Mouse (Mus musculus): ENCODE measurements at regions not wholly inside any gene's neighbourhood (a gene's known extent, or its start where the extent isn't known, plus 50 kb on each side); places are given as distances from the start of the nearest gene placed in this dataset.
A peak's percentile ranks its signal among the peaks of the same experiment; 100 is the strongest.

- no peaks in the 10 kb centered on the region for H3K36me3 ChIP-seq (ENCODE audit: control insufficient read depth, insufficient read depth, low read length)
- H3K4me3 ChIP-seq (ENCODE audit: low read depth, low read length), result no peak overlapping the region
- no peaks in the 10 kb centered on the region for H3K4me1 ChIP-seq (ENCODE audit: control insufficient read depth, insufficient read depth, low read length)
- ATAC-seq (ENCODE audit: low read depth), result peak; percentile 35; the same call in 1 of the 2 replicates
- no peak overlapping the region for H3K4me2 ChIP-seq (ENCODE audit: low read depth, low read length)
- 91% methylated on average over 5 of the region's 5 CpGs for WGBS
- H3K27ac ChIP-seq (ENCODE audit: low read depth, low read length), result no peak overlapping the region
- no peaks in the 10 kb centered on the region for H3K27me3 ChIP-seq (ENCODE audit: control insufficient read depth, insufficient read depth, low read length)
- H3K9me3 ChIP-seq (ENCODE audit: control insufficient read depth, low read length), result no peaks in the 10 kb centered on the region
- H3K9ac ChIP-seq (replicated peaks; ENCODE audit: low read depth, low read length), result no peak overlapping the region
These were observed 69.1 kb upstream of the Fhl2 start for GRCm38 (mm10) chr1:43265699-43266455.

GRCm38 (mm10) chr1:43269685-43270084 is 72.9 kb upstream of the Fhl2 start:
- H3K9ac ChIP-seq (replicated peaks; ENCODE audit: low read depth, low read length), result no peak overlapping the region
- no peaks in the 10 kb centered on the region for H3K36me3 ChIP-seq (ENCODE audit: control insufficient read depth, insufficient read depth, low read length)
- WGBS, result 47% methylated on average over 7 of the region's 7 CpGs
- H3K4me2 ChIP-seq (ENCODE audit: low read depth, low read length), result no peak overlapping the region
- no peak overlapping the region for H3K4me3 ChIP-seq (ENCODE audit: low read depth, low read length)
- H3K27ac ChIP-seq (ENCODE audit: low read depth, low read length), result no peak overlapping the region
- H3K9me3 ChIP-seq (ENCODE audit: control insufficient read depth, low read length), result no peaks in the 10 kb centered on the region
- no peaks in the 10 kb centered on the region for H3K4me1 ChIP-seq (ENCODE audit: control insufficient read depth, insufficient read depth, low read length)
- no peak for ATAC-seq (ENCODE audit: low read depth)
- H3K27me3 ChIP-seq (ENCODE audit: control insufficient read depth, insufficient read depth, low read length), result no peaks in the 10 kb centered on the region

- no peak overlapping the region for H3K4me3 ChIP-seq (ENCODE audit: low read depth, low read length)
- no peak overlapping the region for H3K9ac ChIP-seq (replicated peaks; ENCODE audit: low read depth, low read length)
- WGBS, result 80% methylated on average over 2 of the region's 2 CpGs
- no peaks in the 10 kb centered on the region for H3K27me3 ChIP-seq (ENCODE audit: control insufficient read depth, insufficient read depth, low read length)
- no peak overlapping the region for H3K27ac ChIP-seq (ENCODE audit: low read depth, low read length)
- no peaks in the 10 kb centered on the region for H3K9me3 ChIP-seq (ENCODE audit: control insufficient read depth, low read length)
- H3K4me1 ChIP-seq (ENCODE audit: control insufficient read depth, insufficient read depth, low read length), result no peaks in the 10 kb centered on the region
- H3K36me3 ChIP-seq (ENCODE audit: control insufficient read depth, insufficient read depth, low read length), result no peaks in the 10 kb centered on the region
- no peak for ATAC-seq (ENCODE audit: low read depth)
- H3K4me2 ChIP-seq (ENCODE audit: low read depth, low read length), result no peak overlapping the region
These were observed 76.6 kb upstream of the Fhl2 start for GRCm38 (mm10) chr1:43273236-43273868.

- Histone ChIP-seq H3K4me1 (ENCODE audit: control insufficient read depth, insufficient read depth, low read length) (0 out of 2 replicates have a peak, but pooled peaks cover 2% of the 10 kb centered on the region), H3K36me3 (ENCODE audit: control insufficient read depth, insufficient read depth, low read length) (no peaks in the 10 kb centered on the region), H3K9ac (replicated peaks; ENCODE audit: low read depth, low read length) (no peak overlapping the region), H3K4me2 (ENCODE audit: low read depth, low read length) (no peak overlapping the region), H3K9me3 (ENCODE audit: control insufficient read depth, low read length) (no peaks in the 10 kb centered on the region), H3K27ac (ENCODE audit: low read depth, low read length) (no peak overlapping the region), H3K4me3 (ENCODE audit: low read depth, low read length) (no peak overlapping the region), H3K27me3 (ENCODE audit: control insufficient read depth, insufficient read depth, low read length) (no peaks in the 10 kb centered on the region)
- ATAC-seq (ENCODE audit: low read depth), result no peak
- 86% methylated on average over 8 of the region's 8 CpGs for WGBS
These were observed 95.0 kb upstream of the Fhl2 start for GRCm38 (mm10) chr1:43291736-43292135.

- ATAC-seq (ENCODE audit: low read depth), result no peak
- no peaks in the 10 kb centered on the region for H3K27me3 ChIP-seq (ENCODE audit: control insufficient read depth, insufficient read depth, low read length)
- 93% methylated on average over 2 of the region's 2 CpGs for WGBS
These were observed 95.8 kb upstream of the Fhl2 start for GRCm38 (mm10) chr1:43292561-43292960.

GRCm38 (mm10) chr1:43294221-43295012 is 97.6 kb upstream of the Fhl2 start:
- WGBS, result 67% methylated on average over 11 of the region's 11 CpGs
- Histone ChIP-seq H3K4me2 (ENCODE audit: low read depth, low read length) (no peak overlapping the region), H3K27me3 (ENCODE audit: control insufficient read depth, insufficient read depth, low read length) (no peaks in the 10 kb centered on the region), H3K9ac (replicated peaks; ENCODE audit: low read depth, low read length) (no peak overlapping the region), H3K27ac (ENCODE audit: low read depth, low read length) (no peak overlapping the region), H3K9me3 (ENCODE audit: control insufficient read depth, low read length) (no peaks in the 10 kb centered on the region), H3K4me3 (ENCODE audit: low read depth, low read length) (no peak overlapping the region), H3K36me3 (ENCODE audit: control insufficient read depth, insufficient read depth, low read length) (no peaks in the 10 kb centered on the region), H3K4me1 (ENCODE audit: control insufficient read depth, insufficient read depth, low read length) (0 out of 2 replicates have a peak, but pooled peaks cover 2% of the 10 kb centered on the region)
- ATAC-seq (ENCODE audit: low read depth), result peak; percentile 82

More at GRCm38 (mm10) chr1:43292561-43292960, 95.8 kb upstream of the Fhl2 start:
- no peak overlapping the region for H3K4me2 ChIP-seq (ENCODE audit: low read depth, low read length)
- no peak overlapping the region for H3K9ac ChIP-seq (replicated peaks; ENCODE audit: low read depth, low read length)
- H3K4me3 ChIP-seq (ENCODE audit: low read depth, low read length), result no peak overlapping the region
- H3K9me3 ChIP-seq (ENCODE audit: control insufficient read depth, low read length), result no peaks in the 10 kb centered on the region
- no peaks in the 10 kb centered on the region for H3K36me3 ChIP-seq (ENCODE audit: control insufficient read depth, insufficient read depth, low read length)
- no peak overlapping the region for H3K27ac ChIP-seq (ENCODE audit: low read depth, low read length)
- H3K4me1 ChIP-seq (ENCODE audit: control insufficient read depth, insufficient read depth, low read length), result 0 out of 2 replicates have a peak, but pooled peaks cover 2% of the 10 kb centered on the region

GRCm38 (mm10) chr1:43297579-43297978 is 100.8 kb upstream of the Fhl2 start:
- no peaks in the 10 kb centered on the region for H3K9me3 ChIP-seq (ENCODE audit: control insufficient read depth, low read length)
- H3K27ac ChIP-seq (ENCODE audit: low read depth, low read length), result no peak overlapping the region
- no peak overlapping the region for H3K4me3 ChIP-seq (ENCODE audit: low read depth, low read length)
- no peak for ATAC-seq (ENCODE audit: low read depth)
- H3K27me3 ChIP-seq (ENCODE audit: control insufficient read depth, insufficient read depth, low read length), result no peaks in the 10 kb centered on the region
- H3K9ac ChIP-seq (replicated peaks; ENCODE audit: low read depth, low read length), result no peak overlapping the region
- 84% methylated on average over 2 of the region's 2 CpGs for WGBS
- no peaks in the 10 kb centered on the region for H3K36me3 ChIP-seq (ENCODE audit: control insufficient read depth, insufficient read depth, low read length)
- H3K4me2 ChIP-seq (ENCODE audit: low read depth, low read length), result no peak overlapping the region
- 0 out of 2 replicates have a peak, but pooled peaks cover 2% of the 10 kb centered on the region for H3K4me1 ChIP-seq (ENCODE audit: control insufficient read depth, insufficient read depth, low read length)

- no peak for ATAC-seq (ENCODE audit: low read depth)
- Histone ChIP-seq H3K4me2 (ENCODE audit: low read depth, low read length) (no peak overlapping the region), H3K4me1 (ENCODE audit: control insufficient read depth, insufficient read depth, low read length) (0 out of 2 replicates have a peak, but pooled peaks cover 2% of the 10 kb centered on the region), H3K4me3 (ENCODE audit: low read depth, low read length) (no peak overlapping the region), H3K27ac (ENCODE audit: low read depth, low read length) (no peak overlapping the region), H3K27me3 (ENCODE audit: control insufficient read depth, insufficient read depth, low read length) (no peaks in the 10 kb centered on the region), H3K9ac (replicated peaks; ENCODE audit: low read depth, low read length) (no peak overlapping the region), H3K9me3 (ENCODE audit: control insufficient read depth, low read length) (no peaks in the 10 kb centered on the region), H3K36me3 (ENCODE audit: control insufficient read depth, insufficient read depth, low read length) (no peaks in the 10 kb centered on the region)
- 84% methylated on average over 3 of the region's 3 CpGs for WGBS
These were observed 102.0 kb upstream of the Fhl2 start for GRCm38 (mm10) chr1:43298746-43299145.

Measured in neural tube, embryonic 14.5 days (tissue).